Mouse (Mus musculus): ENCODE measurements around the gene Nudt16l1.

GRCm38 (mm10) chr16:4946155-4946554 lies 7.6 kb downstream of the Nudt16l1 start:
- TF ChIP-seq POLR2A (IDR thresholded peaks at IDR 0.05; ENCODE audit: extremely low read depth, insufficient read depth, low read length), result no peak
- TF ChIP-seq CTCF (IDR thresholded peaks at IDR 0.05; ENCODE audit: low read depth, low read length), result no peak

All from liver, adult 2 months (tissue).